Mouse (Mus musculus): ENCODE results near the gene Tiam2.

DNA sequence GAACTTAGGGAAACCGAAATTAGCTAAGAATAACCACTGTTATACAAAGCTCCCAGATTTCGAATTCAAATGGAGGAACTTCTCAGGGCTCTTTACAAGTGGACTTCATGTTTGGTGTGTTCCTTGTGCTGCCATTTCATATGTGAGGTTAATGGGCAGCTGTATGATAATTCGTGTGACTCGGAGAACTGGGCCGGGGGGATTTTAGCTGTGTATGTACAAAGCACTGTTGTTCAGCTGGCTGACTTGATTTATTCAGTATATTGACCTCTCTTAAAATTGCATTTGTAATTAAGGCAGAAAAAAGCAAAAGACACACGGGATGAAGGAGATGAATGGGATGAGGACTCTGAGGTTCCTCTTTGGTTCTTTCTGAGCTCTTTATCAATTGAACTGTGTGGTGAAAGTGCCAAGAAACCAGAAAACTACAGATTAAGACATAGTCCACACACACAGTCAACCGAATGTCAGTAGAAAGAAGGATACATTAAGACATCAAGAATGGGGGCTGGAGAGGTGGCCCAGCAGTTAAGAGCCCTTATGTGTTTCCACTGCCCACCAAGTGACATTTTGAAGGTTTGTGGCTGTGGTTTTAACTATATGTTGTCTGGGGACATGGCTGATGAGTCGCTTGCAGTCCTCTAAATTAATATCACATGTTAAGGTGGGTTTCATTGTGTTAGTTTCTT is 141.4 kb downstream of the Tiam2 start:
- TF ChIP-seq CTCF (IDR thresholded peaks at IDR 0.05; ENCODE audit: insufficient read depth, low read length) (no peak), POLR2A (IDR thresholded peaks at IDR 0.05; ENCODE audit: borderline replicate concordance, extremely low read depth, low read depth, low read length) (no peak)
